9 mouse cellular contexts compared by ENCODE assay signal in the genomic region with DNA sequence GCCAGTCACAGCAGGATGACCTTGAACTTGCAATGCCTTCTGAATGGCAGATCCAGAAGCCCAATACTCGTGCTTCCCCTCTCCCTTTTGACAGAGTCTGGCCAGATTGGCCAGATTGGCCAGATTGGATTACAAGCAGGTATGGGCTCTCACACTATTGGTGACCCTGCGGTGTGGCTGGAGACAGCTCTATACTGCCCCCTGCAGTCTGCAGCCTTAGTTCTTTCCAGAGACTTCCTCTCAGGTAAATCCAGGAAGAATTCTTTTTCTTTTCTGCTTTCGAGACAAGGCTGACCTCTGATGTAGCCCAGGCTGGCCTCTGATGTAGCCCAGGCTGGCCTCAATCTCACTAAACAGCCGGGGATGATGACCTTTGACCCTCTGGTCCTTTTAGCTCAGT. TPM values are rescaled to one million over a fixed set of nuclear protein-coding genes. Genes with fewer than 3 reads are reported as not detected.
DNase-seq lines count a peak whose midpoint lies in the region; ATAC-seq lines count a peak whose summit lies in the region.
"Had no signal": no experiment of that assay in that cellular context is flagged by ENCODE, and none has a peak within 500 bp of the region (broad histone marks: within the 10 kb centered on the region; RNA-seq: fewer than 3 reads in every experiment).

No protein-coding gene starts in this region.

- intact Hi-C loops in left cerebral cortex, postnatal 14 days (cut with DNase I) = loop anchor here (1.0 to 5.0 kb wide), 2 partner anchors 137 to 195 kb away; no protein-coding TSS in a partner anchor

- H3K4me1 ChIP-seq in heart, embryonic 11.5 days (ENCODE audit: control insufficient read depth, insufficient read depth, low read length) = peaks cover 13% of the 10 kb centered on the region

- H3K4me2 ChIP-seq in heart, embryonic 11.5 days = no peak overlapping the region
- H3K4me2 ChIP-seq: limb, embryonic 15.5 days had no signal

- H3K27me3 ChIP-seq in heart, embryonic 11.5 days (ENCODE audit: control insufficient read depth, insufficient read depth, low read length) = no peaks in the 10 kb centered on the region
- H3K27me3 ChIP-seq: limb, embryonic 15.5 days had no signal

- H3K4me3 ChIP-seq in heart, embryonic 11.5 days (ENCODE audit: low read depth, low read length) = no peak overlapping the region
- H3K4me3 ChIP-seq: limb, embryonic 15.5 days had no signal

- H3K36me3 ChIP-seq in heart, embryonic 11.5 days (ENCODE audit: control insufficient read depth, insufficient read depth, low read length) = no peaks in the 10 kb centered on the region
- H3K36me3 ChIP-seq: limb, embryonic 15.5 days had no signal

- ATAC-seq in heart, embryonic 11.5 days (replicated peaks; ENCODE audit: insufficient number of reproducible peaks, low FRiP score, low TSS enrichment) = no peak
- ATAC-seq in granulocyte monocyte progenitor cell, adult 5-6 weeks (replicated peaks; ENCODE audit: poor library complexity, severe bottlenecking) = 0 out of 2 replicates have a peak, but pooled peaks have one; percentile 7

- 27% methylated on average over 4 of the region's 4 CpGs for WGBS in heart, embryonic 11.5 days (ENCODE audit: insufficient replicate concordance)

- H3K9me3 ChIP-seq in heart, embryonic 11.5 days (replicated peaks; ENCODE audit: control insufficient read depth, low read length) = no peaks in the 10 kb centered on the region
- H3K9me3 ChIP-seq: limb, embryonic 15.5 days had no signal

- DNase-seq in heart, adult 11 months = peak; percentile 93
- DNase-seq in ES-CJ7 (ENCODE audit: low read depth, low spot score) = peak; percentile 85
- peak; percentile 85 for DNase-seq in cerebellum, adult 8-10 months
- peak; percentile 50 to 77 for DNase-seq in left cerebral cortex, postnatal 14 days (ENCODE audit: low spot score in 2 of 2)
- peak; percentile 69 for DNase-seq in retina, postnatal 1 day
- DNase-seq in urinary bladder, adult 2 months (ENCODE audit: low spot score) = peak; percentile 54

- no peak overlapping the region for H3K27ac ChIP-seq in heart, embryonic 11.5 days (ENCODE audit: low read depth, low read length)
- H3K27ac ChIP-seq: limb, embryonic 15.5 days had no signal

- no peak overlapping the region for H3K9ac ChIP-seq in heart, embryonic 11.5 days (ENCODE audit: low read depth, low read length)
- H3K9ac ChIP-seq: limb, embryonic 15.5 days had no signal

RNA-seq across cellular contexts. Expression of a gene that starts 3.8 kb away (rescaled TPM):
- 19.9 and 21.6 TPM in 2 replicates for polyA plus RNA-seq in heart, embryonic 11.5 days (2014; fragmentation: Nextera tagmentation; extraction: Ambion mirVana)
- 39.4 and 54.4 TPM in 2 replicates for total RNA-seq in granulocyte monocyte progenitor cell, adult 5-6 weeks (2014; fragmentation: Nextera tagmentation)
- 21.1 and 22.0 TPM in 2 replicates for total RNA-seq in granulocyte monocyte progenitor cell, adult 5-6 weeks (2017)
- total RNA-seq in left cerebral cortex, postnatal 14 days (2021) = 10 to 100 TPM; 31.2 to 32.9 TPM
- 35.8 and 40.0 TPM in 2 replicates for polyA plus RNA-seq in urinary bladder, adult 2 months (2012; rRNA removed)
